Mouse (Mus musculus): ENCODE data around the gene Acadvl.

Gene Acadvl

GRCm38 (mm10) chr11:70014880-70015558 is at the start of gene Acadvl:
Gene Acadvl (minus strand): TSS chr11:70015411.
- peak; percentile 96 to 97 for DNase-seq

- DNase-seq = no peak
Measured at GRCm38 (mm10) chr11:70063053-70063452, 47.8 kb upstream of the Acadvl start.

GRCm38 (mm10) chr11:70059930-70060329 is 44.7 kb upstream of the Acadvl start:
- no peak for DNase-seq

GRCm38 (mm10) chr11:70057805-70058204 is 42.6 kb upstream of the Acadvl start:
- DNase-seq = peak; percentile 62 to 74

GRCm38 (mm10) chr11:70055618-70056214 is 40.5 kb upstream of the Acadvl start:
- peak; percentile 61 to 87 for DNase-seq

- DNase-seq = peak; percentile 35 to 50
Measured at GRCm38 (mm10) chr11:70053898-70054570, 38.8 kb upstream of the Acadvl start, which contains the start of gene Asgr1. Gene Asgr1 (plus strand): TSS chr11:70054085.

- no peak for DNase-seq
Measured at GRCm38 (mm10) chr11:70053156-70053555, 37.9 kb upstream of the Acadvl start.

GRCm38 (mm10) chr11:70049816-70050215 is 34.6 kb upstream of the Acadvl start:
- DNase-seq = peak in 1 of 2 experiments; percentile 36

GRCm38 (mm10) chr11:70049366-70049765 is 34.2 kb upstream of the Acadvl start:
- DNase-seq = no peak

- DNase-seq = no peak
Measured at GRCm38 (mm10) chr11:70045435-70045834, 30.2 kb upstream of the Acadvl start.

- no peak for DNase-seq
Measured at GRCm38 (mm10) chr11:70043665-70044064, 28.5 kb upstream of the Acadvl start.

- no peak for DNase-seq
Measured at GRCm38 (mm10) chr11:70042309-70043085, 27.3 kb upstream of the Acadvl start.

GRCm38 (mm10) chr11:70040184-70040583 is 25.0 kb upstream of the Acadvl start:
- DNase-seq = no peak

GRCm38 (mm10) chr11:70039631-70040030 is 24.4 kb upstream of the Acadvl start:
- no peak for DNase-seq

GRCm38 (mm10) chr11:70038174-70038573 is 23.0 kb upstream of the Acadvl start:
- DNase-seq = no peak

- DNase-seq = no peak
Measured at GRCm38 (mm10) chr11:70031321-70031670, 16.1 kb upstream of the Acadvl start.

GRCm38 (mm10) chr11:70030651-70031320 is 15.6 kb upstream of the Acadvl start:
- DNase-seq = no peak

GRCm38 (mm10) chr11:70029829-70030550 is 14.8 kb upstream of the Acadvl start:
- no peak for DNase-seq

- DNase-seq = peak; percentile 23 to 47
Measured at GRCm38 (mm10) chr11:70029130-70029801, 14.1 kb upstream of the Acadvl start.

- DNase-seq = no peak
Measured at GRCm38 (mm10) chr11:70028401-70029129, 13.4 kb upstream of the Acadvl start.

GRCm38 (mm10) chr11:70027397-70027796 is 12.2 kb upstream of the Acadvl start:
- no peak for DNase-seq
